Mouse (Mus musculus): ENCODE measurements at regions not wholly inside any gene's neighbourhood (a gene's known extent, or its start where the extent isn't known, plus 50 kb on each side); places are given as distances from the start of the nearest gene placed in this dataset.
A peak's percentile ranks its signal among the peaks of the same experiment; 100 is the strongest.

GRCm38 (mm10) chr3:9346356-9346755, 263.5 kb downstream of the Zfp704 start:
- peaks cover 19% of the 10 kb centered on the region for H3K4me1 ChIP-seq
- H3K4me3 ChIP-seq, result peak overlapping the region; percentile 54
- H3K36me3 ChIP-seq, result no peaks in the 10 kb centered on the region
- WGBS, result 2% methylated on average over 13 of the region's 13 CpGs
- H3K27ac ChIP-seq, result no peak overlapping the region
- no peaks in the 10 kb centered on the region for H3K9me3 ChIP-seq
- ATAC-seq (ENCODE audit: insufficient number of reproducible peaks, insufficient read depth, low FRiP score, low TSS enrichment, low read depth), result no peak
- H3K4me2 ChIP-seq, result peak overlapping the region; percentile 96
- peak overlapping the region; percentile 65; the same call in 1 of the 2 replicates for H3K9ac ChIP-seq
- H3K27me3 ChIP-seq, result peaks cover 58% of the 10 kb centered on the region

DNA sequence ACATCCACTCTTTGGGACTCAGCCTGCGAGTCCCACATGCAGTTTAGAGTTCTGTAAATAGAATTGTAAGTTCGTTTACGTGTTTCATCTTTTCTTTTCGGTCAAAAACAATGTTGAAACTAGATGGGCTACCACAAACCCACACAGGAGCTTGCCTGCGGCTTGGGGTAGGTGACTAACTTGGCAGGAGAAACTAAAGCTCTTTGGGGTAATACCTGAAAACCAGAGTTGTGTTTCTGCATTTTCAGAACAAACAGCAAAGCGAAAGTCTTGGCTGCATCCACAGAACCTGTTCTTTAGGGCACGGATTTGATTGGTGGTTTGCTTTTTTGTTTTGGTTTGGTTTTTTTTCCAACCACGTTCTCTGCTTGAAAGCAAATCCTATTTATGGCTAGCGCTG, 264.0 kb downstream of the Zfp704 start:
- WGBS, result 8% methylated on average over 9 of the region's 9 CpGs

DNA sequence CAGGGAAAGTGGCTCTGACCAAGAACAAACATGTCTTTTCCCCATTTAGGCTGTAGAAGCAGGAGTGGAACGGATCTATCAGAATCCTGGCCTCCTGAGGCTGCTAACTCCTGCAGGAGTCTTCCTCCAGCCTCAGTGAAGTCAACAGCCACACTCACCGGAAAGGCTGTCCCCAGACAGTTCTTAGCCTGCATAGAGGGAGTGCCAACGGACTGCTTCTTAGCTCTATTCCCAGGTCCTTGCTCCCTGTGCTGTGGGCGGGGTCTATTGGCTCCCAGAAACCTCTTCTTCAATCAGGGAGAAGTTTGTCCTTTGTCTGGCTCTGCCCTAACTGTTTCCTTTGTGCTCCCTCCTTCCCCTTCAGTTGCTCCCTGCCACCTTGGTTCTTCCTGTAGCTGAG, 266.3 kb downstream of the Zfp704 start:
- Histone ChIP-seq H3K4me2 (no peak overlapping the region), H3K4me3 (no peak overlapping the region), H3K9me3 (no peaks in the 10 kb centered on the region), H3K9ac (no peak overlapping the region), H3K36me3 (no peaks in the 10 kb centered on the region), H3K4me1 (peaks cover 26% of the 10 kb centered on the region), H3K27ac (no peak overlapping the region), H3K27me3 (peaks cover 59% of the 10 kb centered on the region)
- 7% methylated on average over 4 of the region's 4 CpGs for WGBS
- ATAC-seq (ENCODE audit: insufficient number of reproducible peaks, insufficient read depth, low FRiP score, low TSS enrichment, low read depth), result no peak

More for the DNA sequence above, 264.0 kb downstream of the Zfp704 start:
- Histone ChIP-seq H3K27ac (no peak overlapping the region), H3K36me3 (no peaks in the 10 kb centered on the region), H3K27me3 (peaks cover 58% of the 10 kb centered on the region), H3K9me3 (no peaks in the 10 kb centered on the region), H3K4me1 (peaks cover 20% of the 10 kb centered on the region), H3K9ac (no peak overlapping the region), H3K4me2 (peak overlapping the region; percentile 96), H3K4me3 (peak overlapping the region; percentile 54)
- no peak for ATAC-seq (ENCODE audit: insufficient number of reproducible peaks, insufficient read depth, low FRiP score, low TSS enrichment, low read depth)

DNA sequence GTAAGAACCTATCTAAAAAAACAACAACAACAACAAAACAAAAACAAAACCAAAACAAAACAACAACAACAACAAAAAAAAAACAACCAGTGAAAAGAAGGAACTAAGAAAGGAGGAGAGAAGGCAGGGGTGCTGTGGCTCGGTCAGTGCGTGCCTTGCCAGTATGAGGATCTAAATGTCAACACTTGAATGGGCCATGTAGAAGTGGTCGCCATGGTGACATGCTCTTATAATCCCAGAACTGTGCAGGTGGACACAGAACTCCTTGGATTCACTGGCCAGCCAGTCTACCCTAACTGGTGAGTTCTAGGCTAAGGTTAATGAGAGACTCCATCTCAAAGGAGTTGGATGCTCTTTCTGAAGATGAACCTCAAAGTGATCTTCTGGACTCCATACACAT, 267.7 kb downstream of the Zfp704 start:
- no peak overlapping the region for H3K9ac ChIP-seq
- H3K9me3 ChIP-seq, result no peaks in the 10 kb centered on the region
- peaks cover 45% of the 10 kb centered on the region for H3K27me3 ChIP-seq
- H3K36me3 ChIP-seq, result no peaks in the 10 kb centered on the region
- H3K4me2 ChIP-seq, result no peak overlapping the region
- H3K27ac ChIP-seq, result no peak overlapping the region
- peaks cover 19% of the 10 kb centered on the region; the same call in 1 of the 2 replicates for H3K4me1 ChIP-seq
- no peak for ATAC-seq (ENCODE audit: insufficient number of reproducible peaks, insufficient read depth, low FRiP score, low TSS enrichment, low read depth)
- H3K4me3 ChIP-seq, result no peak overlapping the region
- 92% methylated on average over 3 of the region's 3 CpGs for WGBS

GRCm38 (mm10) chr3:9341657-9342056, 268.2 kb downstream of the Zfp704 start:
- no peak for ATAC-seq (ENCODE audit: insufficient number of reproducible peaks, insufficient read depth, low FRiP score, low TSS enrichment, low read depth)
- 50% methylated on average over 5 of the region's 5 CpGs for WGBS
- no peak overlapping the region for H3K4me2 ChIP-seq
- H3K4me1 ChIP-seq, result peaks cover 16% of the 10 kb centered on the region; the same call in 1 of the 2 replicates
- H3K27ac ChIP-seq, result no peak overlapping the region
- H3K27me3 ChIP-seq, result peaks cover 40% of the 10 kb centered on the region
- H3K9me3 ChIP-seq, result no peaks in the 10 kb centered on the region
- no peak overlapping the region for H3K4me3 ChIP-seq
- no peak overlapping the region for H3K9ac ChIP-seq
- no peaks in the 10 kb centered on the region for H3K36me3 ChIP-seq

GRCm38 (mm10) chr3:9341244-9341643, 268.6 kb downstream of the Zfp704 start:
- no peak for ATAC-seq (ENCODE audit: insufficient number of reproducible peaks, insufficient read depth, low FRiP score, low TSS enrichment, low read depth)
- no peaks in the 10 kb centered on the region for H3K36me3 ChIP-seq
- peaks cover 38% of the 10 kb centered on the region for H3K27me3 ChIP-seq
- peaks cover 13% of the 10 kb centered on the region; the same call in 1 of the 2 replicates for H3K4me1 ChIP-seq
- H3K9ac ChIP-seq, result no peak overlapping the region
- WGBS, result 41% methylated on average over 4 of the region's 4 CpGs
- no peaks in the 10 kb centered on the region for H3K9me3 ChIP-seq
- no peak overlapping the region for H3K27ac ChIP-seq
- peak overlapping the region; percentile 62 for H3K4me2 ChIP-seq
- H3K4me3 ChIP-seq, result peak overlapping the region; percentile 38; the same call in 1 of the 2 replicates

- Histone ChIP-seq H3K4me2 (peak overlapping the region; percentile 62), H3K9ac (no peak overlapping the region), H3K9me3 (no peaks in the 10 kb centered on the region), H3K4me3 (peak overlapping the region; percentile 38), H3K36me3 (no peaks in the 10 kb centered on the region), H3K27ac (no peak overlapping the region), H3K27me3 (peaks cover 36% of the 10 kb centered on the region), H3K4me1 (peaks cover 8% of the 10 kb centered on the region; the same call in 1 of the 2 replicates)
- WGBS, result under 1% methylated on average over 15 of the region's 15 CpGs
- ATAC-seq (ENCODE audit: insufficient number of reproducible peaks, insufficient read depth, low FRiP score, low TSS enrichment, low read depth), result no peak
These were observed 269.1 kb downstream of the Zfp704 start for GRCm38 (mm10) chr3:9340788-9341187.

DNA sequence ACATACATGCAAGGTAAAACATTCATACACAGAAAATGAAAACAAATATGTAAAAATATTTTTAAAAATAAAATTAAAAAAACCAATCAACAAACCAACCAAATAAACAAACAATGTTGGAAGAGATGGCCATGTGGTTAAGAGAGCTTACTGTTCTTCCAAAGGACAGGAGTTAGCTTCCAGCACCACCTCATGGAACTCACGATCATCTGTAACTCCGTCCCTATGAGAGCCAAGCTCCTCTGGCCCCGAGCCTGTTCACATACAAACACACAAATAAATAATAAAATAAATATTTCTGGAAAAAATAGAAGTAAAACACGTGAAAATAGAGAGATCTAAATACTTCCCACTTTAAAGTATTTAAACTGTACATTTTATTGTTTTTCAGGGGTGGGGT, 269.5 kb downstream of the Zfp704 start:
- H3K9ac ChIP-seq, result no peak overlapping the region
- H3K4me1 ChIP-seq, result peaks cover 9% of the 10 kb centered on the region; the same call in 1 of the 2 replicates
- 20% methylated on average over 4 of the region's 4 CpGs for whole genome bisulfite sequencing
- H3K27me3 ChIP-seq, result peaks cover 36% of the 10 kb centered on the region
- H3K4me2 ChIP-seq, result peak overlapping the region; percentile 62
- H3K4me3 ChIP-seq, result peak overlapping the region; percentile 38
- no peaks in the 10 kb centered on the region for H3K9me3 ChIP-seq
- no peak for ATAC-seq (ENCODE audit: insufficient number of reproducible peaks, insufficient read depth, low FRiP score, low TSS enrichment, low read depth)
- H3K27ac ChIP-seq, result no peak overlapping the region
- no peaks in the 10 kb centered on the region for H3K36me3 ChIP-seq

- Histone ChIP-seq H3K4me3 (no peak overlapping the region), H3K36me3 (no peaks in the 10 kb centered on the region), H3K9ac (no peak overlapping the region), H3K27me3 (peaks cover 32% of the 10 kb centered on the region), H3K9me3 (no peaks in the 10 kb centered on the region), H3K4me2 (no peak overlapping the region), H3K27ac (no peak overlapping the region), H3K4me1 (peaks cover 14% of the 10 kb centered on the region)
- no peak for ATAC-seq (ENCODE audit: insufficient number of reproducible peaks, insufficient read depth, low FRiP score, low TSS enrichment, low read depth)
- 58% methylated on average over 4 of the region's 4 CpGs for WGBS
These were observed 270.2 kb downstream of the Zfp704 start for GRCm38 (mm10) chr3:9339669-9340068.

- Histone ChIP-seq H3K9me3 (no peaks in the 10 kb centered on the region), H3K4me1 (peaks cover 16% of the 10 kb centered on the region), H3K9ac (no peak overlapping the region), H3K36me3 (no peaks in the 10 kb centered on the region), H3K27ac (no peak overlapping the region), H3K27me3 (peaks cover 28% of the 10 kb centered on the region), H3K4me2 (no peak overlapping the region), H3K4me3 (no peak overlapping the region)
- no peak for ATAC-seq (ENCODE audit: insufficient number of reproducible peaks, insufficient read depth, low FRiP score, low TSS enrichment, low read depth)
- WGBS, result 52% methylated on average over 4 of the region's 4 CpGs
These were observed 274.3 kb downstream of the Zfp704 start for GRCm38 (mm10) chr3:9335580-9335979.

Measured in embryonic facial prominence, embryonic 13.5 days (tissue).